Mouse (Mus musculus) kidney, postnatal 36 days (tissue): ENCODE measurements at regions not wholly inside any gene's neighbourhood (a gene's known extent, or its start where the extent isn't known, plus 50 kb on each side); places are given as distances from the start of the nearest gene placed in this dataset.
"Not testable (repeated sequence)": the region's sequence is repeated elsewhere in the genome, so short reads cannot be mapped to it uniquely, and the experiment has no call there.

Source experiments
- DNase-seq, 2 experiments: peaks; one replicate each; pipeline ENCODE4 v3.0.0; 2021 to 2022; ENCODE audit warnings: mixed read lengths in 2 of 2

DNA sequence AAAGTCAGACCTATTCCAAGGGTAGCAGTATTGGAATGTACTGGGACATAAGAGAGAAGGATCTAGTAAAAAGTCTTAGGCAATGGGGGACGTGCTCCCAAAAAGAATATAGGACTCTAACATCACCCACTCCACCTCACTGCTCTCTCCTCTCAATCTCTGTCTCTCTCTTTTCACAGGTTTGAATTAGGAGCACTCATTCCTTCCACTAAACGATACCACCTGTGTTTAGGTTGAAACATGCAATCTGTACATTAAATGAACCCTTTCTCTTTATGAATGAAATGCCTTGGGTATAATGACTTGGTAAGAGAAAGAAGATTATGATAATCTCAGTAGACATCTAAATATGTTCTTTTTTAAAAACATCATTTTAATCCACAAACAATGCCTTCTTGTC, 129.4 kb downstream of the Zpld1 start:
- DNase-seq, result no peak

DNA sequence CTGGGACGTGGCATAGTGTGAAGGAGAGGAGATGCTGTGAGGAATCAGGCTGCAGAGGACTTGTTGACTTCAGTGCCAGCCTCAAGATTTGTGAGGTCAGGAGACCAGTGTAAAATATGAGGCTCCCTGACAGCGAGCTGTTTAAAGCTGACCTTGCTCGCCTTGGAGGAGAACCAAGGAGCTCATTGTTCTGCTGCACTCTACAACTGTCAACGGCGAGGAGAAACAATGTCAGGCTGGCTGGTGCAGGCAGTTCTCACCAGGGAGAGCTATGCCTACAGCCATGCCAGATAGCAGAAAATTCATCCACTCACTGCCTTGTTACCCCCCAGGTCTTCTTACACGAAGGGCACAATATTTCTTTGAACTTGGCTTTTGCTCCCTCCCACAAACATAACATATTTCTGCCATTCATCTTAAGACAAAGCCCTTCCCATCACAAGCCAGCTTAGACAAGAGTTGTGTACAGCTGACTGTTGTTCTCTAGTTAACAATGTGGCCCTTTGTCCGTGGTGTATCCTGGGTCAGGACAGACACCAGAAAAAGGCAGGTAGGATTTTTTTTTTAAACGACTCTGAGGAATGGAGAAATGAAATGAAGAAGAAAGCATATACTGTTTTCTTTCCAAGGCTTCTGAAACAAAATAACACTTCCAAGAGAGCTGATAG, 131.5 kb downstream of the Zpld1 start:
- no peak for DNase-seq

DNA sequence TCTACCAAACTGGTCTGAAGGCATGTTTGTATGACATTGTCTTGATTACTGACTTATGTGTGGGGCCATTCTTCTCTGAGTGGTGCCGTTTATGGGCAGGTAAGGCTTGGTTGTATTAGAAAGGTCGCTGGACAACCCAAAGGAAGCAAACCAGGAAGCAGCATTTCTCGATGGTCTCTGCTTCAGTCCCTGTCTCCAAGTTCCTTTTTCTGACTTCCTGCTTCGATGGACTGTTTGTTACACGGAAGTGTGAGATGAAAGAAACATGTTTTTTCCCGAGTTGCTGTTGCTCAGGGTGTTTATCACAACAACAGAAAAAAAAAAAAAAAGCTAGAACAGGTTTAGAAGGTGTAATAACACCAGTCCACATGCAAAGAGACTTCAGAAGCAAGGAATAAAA, 134.9 kb downstream of the Zpld1 start:
- DNase-seq, result no peak

- DNase-seq, result peak; percentile 23
Measured at GRCm38 (mm10) chr16:55151726-55152125, 146.1 kb downstream of the Zpld1 start.

GRCm38 (mm10) chr16:55142431-55143173, 155.2 kb downstream of the Zpld1 start:
- no peak for DNase-seq

- no peak for DNase-seq
Measured at GRCm38 (mm10) chr16:55134961-55135360, 162.8 kb downstream of the Zpld1 start.

- DNase-seq, result no peak
Measured at GRCm38 (mm10) chr16:55097651-55098050, 200.1 kb downstream of the Zpld1 start.

DNA sequence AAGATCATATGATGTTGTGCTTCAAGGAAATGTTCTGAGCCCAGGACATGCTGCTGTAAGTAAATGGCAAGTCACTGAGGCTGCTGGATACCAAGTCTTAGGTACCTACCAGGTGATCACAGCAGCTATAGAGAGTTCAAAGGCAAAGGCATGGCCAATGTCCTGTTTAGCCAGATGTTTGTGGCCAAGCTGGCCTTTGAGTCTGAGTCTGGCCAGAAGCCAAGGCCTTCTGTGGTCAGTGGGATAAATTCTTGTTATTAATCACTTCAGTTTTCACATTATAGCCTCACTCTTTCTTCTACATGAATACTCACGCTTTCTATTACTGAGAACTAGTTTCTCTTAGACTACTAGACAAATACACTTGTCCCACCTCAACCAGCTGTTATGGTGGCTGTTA, 210.3 kb downstream of the Zpld1 start:
- DNase-seq, result no peak

DNA sequence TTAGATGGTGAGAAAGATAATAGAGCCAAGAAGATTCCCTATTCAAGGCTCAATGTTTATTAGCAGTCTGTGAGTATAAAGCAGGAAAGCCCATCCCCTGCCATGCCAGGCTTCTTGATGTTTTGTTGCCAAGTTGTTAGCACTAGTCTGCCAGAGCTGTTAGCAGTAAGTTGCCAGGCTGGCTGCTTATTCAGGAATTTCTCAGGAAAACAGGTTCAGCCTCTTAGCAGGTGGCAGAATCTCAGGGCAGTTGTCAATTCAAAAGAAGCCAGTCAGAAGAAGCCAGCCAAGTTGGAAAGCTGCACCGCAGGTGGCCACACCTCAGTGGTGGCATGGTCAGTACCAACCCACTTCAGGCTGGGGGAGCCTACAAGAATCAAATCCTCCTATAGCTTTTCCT, 221.6 kb downstream of the Zpld1 start:
- peak; percentile 10 to 12 for DNase-seq

DNA sequence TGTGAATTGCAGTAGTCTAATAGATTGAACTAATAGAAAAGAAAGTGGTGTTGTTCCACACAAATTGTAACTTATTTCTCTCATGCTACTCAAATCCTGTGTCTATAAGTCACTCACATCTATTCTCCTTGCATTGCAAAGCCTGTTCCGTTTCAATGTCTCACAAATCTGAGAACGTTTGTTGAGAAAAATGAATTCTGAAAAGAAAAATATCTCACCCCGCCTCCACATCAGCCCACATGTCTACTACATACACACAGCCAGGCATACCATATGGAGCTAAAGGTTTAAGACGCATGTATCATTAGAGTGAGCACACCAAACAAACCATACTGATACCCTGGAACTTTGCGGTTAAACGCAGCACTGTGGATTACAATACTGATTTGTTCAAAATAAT, 258.0 kb downstream of the Zpld1 start:
- no peak for DNase-seq

DNA sequence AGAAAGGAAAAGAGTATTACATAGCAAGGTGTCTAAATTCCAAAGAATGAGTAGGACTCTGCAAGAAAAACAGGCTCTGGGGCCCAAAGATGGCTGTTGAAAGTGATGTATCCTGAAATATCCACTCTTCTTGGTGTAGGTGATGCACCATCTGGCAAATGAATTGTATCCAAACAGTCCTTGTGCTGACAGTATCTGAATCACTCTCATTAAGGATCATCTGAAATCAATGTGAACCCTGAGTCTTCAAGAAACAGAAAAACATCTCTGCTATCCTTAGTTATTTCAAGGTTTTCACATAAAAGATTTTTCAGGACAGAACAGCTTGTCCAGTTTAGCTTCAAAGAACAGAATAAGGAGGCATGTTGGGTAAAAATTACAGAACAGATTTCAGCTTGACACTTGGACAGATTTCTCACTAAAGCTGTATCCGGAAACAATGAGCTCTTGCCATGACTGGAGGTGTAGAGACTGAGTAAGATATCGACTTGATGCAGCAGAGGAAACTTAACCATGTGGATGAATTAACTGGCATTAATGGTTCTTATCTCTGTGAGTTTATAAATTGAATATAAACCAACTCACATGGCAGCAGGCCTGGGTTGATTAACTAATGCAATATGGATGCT, 296.0 kb downstream of the Zpld1 start:
- no peak for DNase-seq

GRCm38 (mm10) chr16:54991595-54992240, 306.1 kb downstream of the Zpld1 start:
- DNase-seq, result no peak

DNA sequence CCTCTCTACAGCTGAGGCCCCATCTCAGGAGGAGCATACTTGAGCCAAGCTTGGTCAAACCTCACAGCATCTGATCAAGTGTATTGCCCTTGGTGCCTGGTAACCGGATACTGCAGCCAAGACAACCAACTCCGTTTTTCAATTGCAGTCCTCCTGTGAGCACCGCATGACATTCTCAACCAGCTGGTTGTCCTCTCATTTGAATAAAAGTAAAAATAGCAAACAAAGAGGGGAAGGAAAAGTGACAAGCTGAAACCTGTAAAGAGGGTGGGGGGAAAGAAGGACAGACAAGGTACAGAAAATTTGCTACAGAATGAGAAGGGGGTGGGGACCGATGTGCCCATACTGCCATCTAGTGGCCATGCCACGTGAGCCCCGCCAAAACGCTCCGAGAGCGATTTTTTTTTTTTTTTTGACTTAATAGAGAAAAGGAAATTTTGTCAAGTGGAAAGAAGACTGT, 314.0 kb downstream of the Zpld1 start:
- DNase-seq, result peak; percentile 24 to 70

GRCm38 (mm10) chr16:54970356-54970755, 327.4 kb downstream of the Zpld1 start:
- no peak for DNase-seq

DNA sequence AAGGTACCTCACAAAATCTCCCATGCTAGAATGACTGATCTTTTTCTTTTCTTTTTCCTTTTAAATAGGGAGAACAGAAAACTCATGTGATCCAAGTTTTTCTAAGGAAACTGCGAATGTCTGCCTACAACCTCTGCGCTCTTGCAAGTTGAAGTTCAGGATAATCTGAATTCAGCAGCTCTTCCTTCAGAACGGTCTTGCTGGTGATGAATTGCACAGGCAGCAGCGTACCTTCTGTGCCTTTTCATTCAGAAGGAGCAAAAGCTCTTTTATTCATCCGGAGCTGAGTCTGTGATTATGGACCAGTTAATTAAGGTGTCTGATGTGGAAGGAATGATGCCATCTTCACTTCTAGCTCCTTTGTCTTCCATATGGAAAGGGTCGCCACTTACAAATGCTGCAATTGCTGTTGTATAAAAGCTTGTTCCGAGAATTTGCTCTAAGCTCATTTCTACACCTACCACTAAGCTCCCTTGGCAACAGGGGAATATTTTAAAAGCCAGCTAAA, 353.9 kb downstream of the Zpld1 start:
- DNase-seq, result no peak

DNA sequence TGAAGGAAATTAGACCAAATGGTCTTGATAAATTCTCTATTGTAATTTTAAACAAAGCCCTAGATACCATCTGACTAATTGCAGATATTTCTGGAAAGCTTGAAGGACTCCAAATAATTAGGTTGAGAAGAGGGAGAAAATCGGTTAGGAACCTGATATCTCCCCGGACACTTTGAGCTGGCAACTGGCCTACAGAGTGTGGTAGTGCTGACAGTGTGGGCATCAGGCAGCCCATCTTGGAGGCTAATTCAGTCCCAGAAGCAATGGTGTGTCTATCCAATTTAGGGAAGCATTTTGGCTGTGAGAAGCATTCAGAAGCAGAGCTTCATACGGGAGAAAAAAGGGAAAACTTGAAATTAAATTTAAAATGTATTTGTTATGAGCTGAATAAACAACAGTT, 369.5 kb downstream of the Zpld1 start:
- no peak for DNase-seq

DNA sequence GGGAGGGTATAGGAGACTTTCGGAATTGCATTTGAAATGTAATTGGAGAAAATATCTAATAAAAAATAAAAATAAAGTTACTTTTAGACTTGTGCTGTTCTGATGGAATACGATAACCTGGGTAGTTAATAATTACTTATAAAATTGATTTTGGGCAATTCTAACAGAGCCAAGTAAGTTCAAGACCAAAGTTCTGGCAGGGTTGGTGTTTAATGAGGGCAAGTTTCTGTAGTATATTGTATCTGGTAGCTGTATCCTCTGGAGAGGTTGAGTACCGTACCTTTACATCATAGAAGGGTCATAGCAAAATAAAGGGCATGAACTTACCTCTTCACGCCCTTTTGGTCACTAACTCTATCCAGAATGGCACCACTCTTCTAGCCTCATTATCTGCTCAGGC, 394.9 kb downstream of the Zpld1 start:
- DNase-seq, result no peak

GRCm38 (mm10) chr16:54901461-54901860, 396.3 kb downstream of the Zpld1 start:
- no peak for DNase-seq

GRCm38 (mm10) chr16:54894661-54895060, 403.1 kb downstream of the Zpld1 start:
- no peak for DNase-seq

DNA sequence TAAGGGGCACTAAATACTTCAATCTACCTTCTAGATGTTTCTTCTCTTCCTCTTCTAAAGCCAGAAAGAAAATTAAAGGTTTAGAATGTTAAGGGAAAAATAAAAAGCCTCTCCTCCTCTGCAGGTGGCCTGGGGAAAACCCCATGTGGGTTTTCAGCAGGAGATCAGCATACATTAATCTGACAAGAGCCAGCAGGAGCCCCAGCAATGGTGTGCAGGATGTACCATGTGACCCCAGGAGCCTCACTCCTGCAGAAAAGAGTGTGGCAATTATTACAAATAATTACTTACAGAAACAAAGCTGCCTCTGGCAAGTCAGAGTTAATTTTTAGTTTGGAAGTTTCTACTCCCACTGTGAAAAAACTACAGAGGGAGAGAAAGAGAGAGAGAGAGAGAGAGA, 440.4 kb downstream of the Zpld1 start:
- DNase-seq, result no peak

DNA sequence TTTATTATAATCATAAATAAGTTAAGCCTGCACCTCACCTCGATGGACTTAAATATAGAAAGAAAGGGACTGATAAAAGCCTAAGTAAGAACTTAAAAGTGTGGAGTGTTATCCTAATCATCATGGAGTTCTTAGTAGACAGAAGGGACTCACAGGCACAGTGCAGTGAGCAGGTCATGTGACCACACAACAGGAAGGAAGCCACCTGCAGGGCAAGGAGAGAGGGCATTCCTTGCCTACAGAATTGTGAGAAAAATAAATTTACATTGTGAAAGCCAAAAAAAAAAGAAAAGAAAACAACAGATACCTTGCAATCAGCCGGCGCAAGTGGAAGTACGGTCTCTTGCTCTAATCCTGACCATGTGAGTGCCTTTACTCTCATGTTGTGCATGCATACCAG, 454.8 kb downstream of the Zpld1 start:
- not testable (repeated sequence) for DNase-seq
